Mouse (Mus musculus) lung, postnatal 10 days (tissue): ENCODE measurements around the gene 1520401A03Rik.
"Not testable (repeated sequence)": the region's sequence is repeated elsewhere in the genome, so short reads cannot be mapped to it uniquely, and the experiment has no call there.

Experiments used
- DNase-seq: peaks from one replicate; pipeline ENCODE4 v3.0.0; 2021

Gene 1520401A03Rik

DNA sequence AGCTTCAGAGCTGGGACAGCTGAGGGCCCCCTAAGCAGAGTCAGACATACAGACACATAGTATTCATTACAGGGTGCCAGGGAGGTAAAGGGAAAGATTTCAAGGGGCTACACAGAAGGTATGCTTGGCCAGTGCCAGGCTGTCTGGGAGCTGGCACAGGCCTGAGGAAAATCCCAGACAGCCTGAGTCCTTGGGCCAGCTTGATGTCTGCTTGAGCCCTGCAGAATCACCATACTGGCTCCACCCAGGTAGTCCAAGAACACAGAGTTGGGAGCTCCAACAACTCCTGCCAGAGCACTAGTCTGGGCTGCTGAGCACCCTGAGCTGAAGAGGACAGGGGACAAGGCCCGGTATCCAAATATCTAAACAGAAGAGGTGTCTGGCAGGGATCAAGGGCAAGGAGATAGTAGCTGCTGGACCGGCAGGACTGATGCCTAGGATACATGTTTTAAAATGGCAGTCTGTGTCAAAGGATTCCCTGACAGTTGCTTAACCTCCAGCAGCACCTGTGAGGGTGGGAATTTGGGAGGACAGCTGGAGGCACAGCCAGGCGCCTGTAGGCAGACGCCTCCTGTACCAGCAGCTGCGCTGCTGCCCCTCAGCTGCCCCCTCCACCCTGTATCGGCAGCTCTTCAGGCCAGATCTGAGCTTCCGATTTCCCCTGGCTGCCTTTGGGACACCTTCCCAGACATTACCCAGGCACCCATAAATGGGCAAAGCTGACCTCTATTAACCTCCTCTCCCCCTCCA, at the start of gene 1520401A03Rik:
Gene 1520401A03Rik, minus strand, starts transcription at position 408 of the 750 bp plus-strand sequence.
- DNase-seq, result no peak

- not testable (repeated sequence) for DNase-seq
These were observed 49.6 kb upstream of the 1520401A03Rik start for GRCm38 (mm10) chr17:23772219-23772556.

DNA sequence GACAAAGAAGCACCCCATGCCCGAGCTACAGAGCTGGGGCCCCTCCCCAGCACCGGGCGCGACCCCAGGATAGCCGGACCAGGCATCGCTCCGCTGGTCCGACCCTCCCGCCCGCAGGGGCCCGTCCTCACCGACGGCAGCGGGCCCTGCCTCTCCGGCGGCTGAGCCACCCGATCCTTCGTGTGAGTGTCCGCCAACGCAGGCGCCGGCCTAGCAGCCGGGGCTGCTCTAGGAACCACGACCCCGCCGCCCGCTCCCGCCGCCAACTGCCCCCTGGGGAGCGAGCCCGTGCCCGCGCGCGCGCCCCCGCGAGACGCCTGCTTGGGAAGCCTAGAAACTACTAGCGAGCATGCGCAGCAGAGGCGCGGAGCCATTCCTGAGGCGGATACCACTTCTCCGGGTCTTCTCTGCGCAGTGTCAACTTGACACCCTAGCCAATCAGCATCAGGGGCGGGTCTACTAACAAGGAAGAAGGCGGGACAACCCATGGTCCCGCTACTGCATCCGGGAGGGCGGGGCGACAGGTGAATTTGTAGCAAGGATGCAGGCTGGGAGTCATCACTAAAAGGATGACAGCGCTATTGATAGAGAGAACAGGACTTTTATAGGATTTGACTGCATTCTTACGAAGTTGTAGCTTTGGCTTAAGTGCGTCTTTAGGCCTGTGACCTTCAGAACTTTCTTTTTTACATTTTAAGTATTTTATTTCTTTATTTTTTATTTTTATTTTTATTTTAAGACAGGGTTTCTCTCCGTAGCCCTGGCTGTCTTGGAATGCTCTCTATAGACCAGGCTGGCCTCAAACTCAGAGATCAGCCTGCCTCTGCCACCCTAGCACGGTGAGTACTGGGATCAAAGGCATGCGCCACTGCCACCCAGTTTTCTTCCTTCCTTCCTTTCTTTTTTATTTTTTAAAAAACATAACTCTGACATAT, 49.0 kb upstream of the 1520401A03Rik start, which contains the start of gene Flywch1:
Gene Flywch1, minus strand, starts transcription at position 319 of the 935 bp plus-strand sequence.
- DNase-seq, result peak; percentile 99

DNA sequence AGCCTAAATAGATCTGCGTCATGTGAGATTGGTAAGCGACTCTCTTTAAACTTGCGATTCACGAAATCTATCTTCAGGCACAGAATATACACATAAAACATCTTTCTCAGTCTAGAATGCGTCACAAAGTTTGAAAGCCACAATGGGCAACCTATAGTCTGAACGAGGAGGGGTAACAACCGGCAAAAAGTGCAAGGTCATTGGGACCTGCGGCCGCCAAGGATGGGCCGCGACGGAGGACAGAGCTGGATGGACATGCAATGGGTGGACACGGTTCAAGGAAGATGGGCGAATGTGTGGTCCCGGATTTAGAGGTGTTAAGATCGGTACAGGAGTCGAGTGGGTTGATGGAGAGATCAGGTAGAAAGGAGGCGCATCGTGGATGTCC, 48.3 kb upstream of the 1520401A03Rik start:
- DNase-seq, result no peak

- DNase-seq, result no peak
These were observed 47.9 kb upstream of the 1520401A03Rik start for GRCm38 (mm10) chr17:23770493-23770892.

DNA sequence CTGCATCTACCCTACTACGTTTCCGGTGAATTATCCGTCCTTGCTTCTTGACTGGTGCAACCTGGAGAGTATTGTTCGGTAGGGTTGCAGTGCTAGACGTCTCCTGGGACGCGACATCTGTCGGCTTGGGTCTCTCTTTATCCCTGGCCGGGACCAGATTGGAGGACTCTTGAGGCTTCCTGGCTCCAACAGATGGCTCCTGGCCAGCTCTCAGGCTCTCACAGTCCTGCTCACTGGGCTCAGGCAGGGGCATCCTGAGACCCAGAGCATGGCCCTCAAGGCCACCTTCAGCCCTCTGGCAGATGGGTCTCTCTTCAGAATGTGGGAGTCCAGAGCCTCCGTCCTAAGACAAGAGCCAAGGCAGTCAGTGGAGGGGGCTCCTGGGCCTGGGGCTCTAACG, 40.4 kb upstream of the 1520401A03Rik start:
- no peak for DNase-seq

DNA sequence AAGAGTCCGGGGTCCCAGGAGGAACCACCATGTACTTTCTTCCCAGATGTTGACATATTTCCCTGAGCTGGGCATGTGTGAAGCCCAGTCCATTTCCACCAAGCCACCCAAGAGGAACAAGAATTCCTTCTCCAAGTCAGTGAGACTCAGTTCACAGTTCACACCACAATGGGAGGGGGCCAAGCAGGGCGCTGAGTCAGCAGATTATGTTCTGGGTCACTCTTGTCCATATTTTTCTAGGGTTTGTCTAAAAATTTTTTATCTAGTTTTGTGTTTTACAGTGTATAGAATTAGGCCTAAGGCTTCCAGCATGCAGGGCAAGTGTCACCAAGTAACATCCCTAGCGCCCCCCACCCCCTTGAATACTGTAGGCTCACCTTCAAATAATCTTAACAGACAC, 38.6 kb upstream of the 1520401A03Rik start:
- DNase-seq, result no peak

- no peak for DNase-seq
These were observed 37.6 kb upstream of the 1520401A03Rik start for GRCm38 (mm10) chr17:23760231-23760630.

DNA sequence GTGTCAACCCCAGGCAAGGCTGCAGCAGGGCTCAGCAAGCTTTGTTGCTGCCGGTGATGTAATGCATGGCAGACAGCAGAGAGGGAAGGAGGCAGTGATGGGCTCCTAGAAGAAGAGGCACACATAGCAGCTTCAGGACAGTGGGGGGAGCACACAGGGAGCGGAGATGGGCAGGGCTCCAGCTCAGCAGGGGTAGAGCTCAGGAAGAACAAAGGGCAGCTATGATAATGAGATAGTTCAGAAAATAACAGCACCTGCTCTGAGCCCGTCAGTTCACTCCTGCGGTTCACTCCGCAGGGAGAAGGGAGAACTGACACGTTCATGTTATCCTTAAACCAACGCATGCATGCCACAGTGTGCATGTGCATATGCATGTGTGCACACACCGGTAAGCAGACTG, 36.2 kb upstream of the 1520401A03Rik start:
- DNase-seq, result no peak

GRCm38 (mm10) chr17:23757581-23757980, 35.0 kb upstream of the 1520401A03Rik start:
- DNase-seq, result no peak

DNA sequence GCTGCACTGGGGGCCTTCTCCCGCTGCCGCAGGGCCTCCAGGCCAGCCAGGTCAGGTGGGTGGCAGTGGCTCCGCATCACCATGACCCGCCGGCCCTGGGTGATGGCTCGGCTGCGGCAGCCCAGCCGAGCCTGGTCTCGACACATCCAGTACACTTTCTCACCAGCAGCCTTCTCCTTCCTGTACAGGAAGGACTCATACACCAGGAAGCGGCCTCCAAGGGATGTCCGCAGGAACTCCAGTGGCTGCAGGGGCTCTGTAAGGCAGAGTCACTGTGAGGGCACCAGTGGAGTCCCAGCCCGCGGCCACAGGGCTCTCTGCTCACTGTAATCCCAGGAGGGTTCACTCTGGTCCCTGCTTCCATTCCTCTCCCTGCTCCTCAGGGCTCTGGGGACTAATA, 33.1 kb upstream of the 1520401A03Rik start:
- no peak for DNase-seq

DNA sequence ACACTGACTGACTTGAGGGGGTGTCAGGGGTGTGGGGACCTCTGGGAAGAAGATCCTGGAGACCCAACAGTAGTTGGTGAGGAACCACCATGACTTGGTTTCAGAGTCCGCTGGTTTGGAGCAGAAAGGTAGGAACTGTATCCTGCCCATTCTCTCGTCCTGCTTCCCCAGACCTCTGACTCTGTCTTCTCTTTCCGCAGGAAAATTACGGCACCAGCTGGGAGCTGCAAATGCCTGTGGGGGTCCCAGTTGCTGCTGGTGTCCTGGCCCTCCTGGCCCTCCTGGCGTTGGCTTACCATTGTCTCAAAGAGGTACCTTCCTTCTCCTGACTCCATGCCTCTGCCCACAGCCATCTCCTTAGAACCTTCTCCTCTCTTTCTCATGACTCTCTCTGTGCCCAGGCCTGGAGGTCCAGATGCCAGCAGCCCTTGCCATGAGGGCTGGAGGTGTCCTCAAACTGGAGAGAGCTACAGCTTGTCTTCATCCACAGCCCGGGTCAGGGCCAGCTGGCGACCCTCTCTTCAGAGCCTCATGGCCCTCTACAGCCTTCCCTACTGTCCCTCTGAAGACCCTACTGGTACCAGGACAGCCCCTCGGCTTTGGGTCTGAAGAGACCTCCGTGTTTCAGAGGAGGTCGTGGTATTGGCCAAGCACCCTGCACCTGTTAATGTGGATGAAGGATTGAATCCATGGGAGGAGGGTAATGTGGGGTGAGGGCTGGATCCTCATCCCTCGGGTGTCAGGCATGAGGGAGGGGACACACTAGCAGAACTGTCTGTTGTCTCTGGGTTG, 27.0 kb upstream of the 1520401A03Rik start:
- no peak for DNase-seq

DNA sequence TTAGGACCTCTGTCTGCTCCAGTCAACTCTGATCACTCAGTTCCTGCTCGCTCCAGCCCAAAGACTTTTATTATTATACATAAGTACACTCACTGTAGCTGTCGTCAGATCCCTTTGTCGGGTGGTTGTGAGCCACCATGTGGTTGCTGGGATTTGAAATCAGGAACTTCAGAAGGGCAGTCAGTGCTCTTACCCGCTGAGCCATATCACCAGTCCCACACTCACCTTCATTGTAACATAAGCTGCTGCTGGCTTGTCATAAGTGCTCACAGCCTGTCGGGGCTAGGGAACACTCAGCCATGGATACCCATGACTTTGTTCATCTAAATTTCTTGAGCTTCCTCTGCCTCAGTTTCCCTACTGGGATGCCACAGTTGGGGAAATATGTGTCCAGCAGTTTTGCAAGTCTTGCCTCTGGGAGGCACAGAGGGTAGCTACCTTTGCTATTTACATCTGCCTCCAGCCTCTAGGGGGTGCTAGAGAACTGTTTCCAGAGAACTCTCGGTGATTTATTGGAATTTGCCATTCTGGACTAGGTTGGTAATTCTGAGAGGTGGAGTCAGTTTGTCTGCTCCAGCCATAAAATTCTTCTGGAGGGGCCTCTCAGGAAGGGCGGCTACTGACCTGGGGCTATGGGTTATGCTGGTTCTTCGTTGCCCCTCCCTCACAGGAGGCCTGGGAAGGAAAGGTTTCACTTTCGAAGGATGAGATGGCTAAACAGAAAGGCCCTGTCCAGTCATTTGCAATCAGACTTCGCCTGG, 26.2 kb upstream of the 1520401A03Rik start:
- DNase-seq, result peak; percentile 90

DNA sequence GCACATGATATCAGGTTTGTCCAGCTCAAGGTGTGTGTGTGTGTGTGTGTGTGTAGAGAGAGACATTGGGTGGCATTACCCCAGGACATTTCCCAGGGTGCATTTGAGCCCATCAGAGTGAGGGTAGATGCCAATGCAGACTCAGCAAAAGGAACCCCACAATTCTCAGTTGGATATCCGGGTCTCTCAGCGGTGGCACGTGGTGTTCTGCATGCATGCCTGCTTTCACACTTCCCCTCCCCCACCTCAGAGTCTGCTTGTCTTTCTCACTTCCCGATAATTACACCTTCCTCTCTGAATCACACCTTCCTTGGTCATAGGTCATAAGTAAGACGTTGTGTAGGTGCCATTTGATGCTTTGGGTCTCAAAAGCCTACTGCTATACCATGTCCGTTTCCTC, 25.4 kb upstream of the 1520401A03Rik start:
- no peak for DNase-seq

- no peak for DNase-seq
These were observed 24.9 kb upstream of the 1520401A03Rik start for GRCm38 (mm10) chr17:23747471-23747870.

- DNase-seq, result no peak
These were observed 24.2 kb upstream of the 1520401A03Rik start for GRCm38 (mm10) chr17:23746767-23747166.

- no peak for DNase-seq
These were observed 23.7 kb upstream of the 1520401A03Rik start for GRCm38 (mm10) chr17:23746311-23746710.

- DNase-seq, result no peak
These were observed 23.0 kb upstream of the 1520401A03Rik start, which contains the start of gene Kremen2 for GRCm38 (mm10) chr17:23745301-23746251. Kremen2 (minus strand) TSS chr17:23745833.

DNA sequence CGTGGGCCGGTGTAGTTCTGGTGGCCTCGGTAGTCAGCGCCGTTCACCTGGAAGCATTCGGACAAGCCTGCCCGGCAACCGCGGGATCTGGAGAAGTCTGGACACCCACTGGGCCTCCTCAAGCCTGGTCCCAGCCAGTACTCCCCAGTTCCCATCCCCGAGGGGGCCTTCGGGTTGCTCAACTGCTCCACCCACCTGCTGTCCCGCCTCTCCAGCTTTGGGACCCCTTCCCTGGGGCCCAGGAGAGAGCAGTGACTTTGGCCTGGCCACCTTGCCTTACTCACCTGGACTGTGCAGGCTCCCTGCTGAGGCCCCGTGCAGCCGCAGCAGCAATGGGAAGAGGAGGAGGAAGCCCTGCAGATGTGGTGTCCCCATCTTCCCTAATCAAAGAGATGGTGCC, 22.1 kb upstream of the 1520401A03Rik start:
- no peak for DNase-seq

- no peak for DNase-seq
These were observed 21.5 kb upstream of the 1520401A03Rik start for GRCm38 (mm10) chr17:23744076-23744475.

DNA sequence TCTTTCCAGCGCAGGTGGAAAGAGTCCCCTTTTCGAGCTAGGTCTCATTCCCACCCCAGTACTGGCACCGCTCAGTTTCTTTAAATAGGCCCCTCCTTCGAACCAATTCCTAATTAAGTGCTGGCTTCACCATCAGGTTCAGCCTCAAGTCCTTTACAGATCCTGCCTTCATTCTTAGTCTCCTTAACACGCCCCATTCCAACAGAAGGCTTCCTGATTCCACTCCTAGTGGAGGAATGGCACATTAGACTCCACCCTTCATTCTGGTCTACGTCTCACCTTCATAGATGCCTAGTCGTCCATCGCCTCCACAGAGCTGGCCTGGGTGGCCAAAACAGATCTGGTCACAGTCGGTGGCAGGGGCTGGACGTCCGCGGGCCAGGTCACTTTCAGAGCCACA, 20.4 kb upstream of the 1520401A03Rik start:
- DNase-seq, result no peak
